Mouse (Mus musculus) intestine, embryonic 14.5 days (tissue): Measurements from ENCODE around the gene Pbld1. TPM values are rescaled to one million over a fixed set of nuclear protein-coding genes. Genes with fewer than 3 reads are reported as not detected.
A peak's percentile ranks its signal among the peaks of the same experiment; 100 is the strongest.

Experiments used
- ATAC-seq: fragments of 200-750 bp; cut with Nextera tagmentation; replicated peaks from 2 replicates; pipeline ENCODE4 v1.8.0; 2017; ENCODE audit warnings: low read depth, moderate number of reproducible peaks, moderate TSS enrichment, moderate library complexity; ENCODE audit not compliant: low FRiP score, low TSS enrichment
- DNase-seq: peaks from one replicate; pipeline ENCODE4 v3.0.0-alpha.2; 2018; ENCODE audit warnings: low spot score
- H3K27ac ChIP-seq: fragments of 300-500 bp; sonication (generic); 2 replicates; pipeline ENCODE4 v1.5.1; 2014; ENCODE audit warnings: low read depth, mild to moderate bottlenecking, control low read depth
- H3K27me3 ChIP-seq: fragments of 300-500 bp; sonication (generic); replicated peaks from 2 replicates; pipeline ENCODE4 v1.6.1; 2014; ENCODE audit warnings: low read length, control low read depth; ENCODE audit not compliant: control insufficient read depth, insufficient read depth
- H3K36me3 ChIP-seq: fragments of 300-500 bp; sonication (generic); 2 replicates; pipeline ENCODE4 v1.6.1; 2014; ENCODE audit warnings: low read length, control low read depth; ENCODE audit not compliant: control insufficient read depth, insufficient read depth
- H3K4me1 ChIP-seq: fragments of 300-500 bp; sonication (generic); replicated peaks from 2 replicates; pipeline ENCODE4 v1.6.1; 2014; ENCODE audit warnings: low read length, control low read depth, mixed read lengths; ENCODE audit not compliant: control insufficient read depth, insufficient read depth
- H3K4me2 ChIP-seq: fragments of 300-500 bp; sonication (generic); 2 replicates; pipeline ENCODE4 v1.6.1; 2014; ENCODE audit warnings: low read length
- H3K4me3 ChIP-seq: fragments of 300-500 bp; sonication (generic); 2 replicates; pipeline ENCODE4 v1.5.1; 2014; ENCODE audit warnings: low read depth, low read length, control low read depth, mixed read lengths
- H3K9ac ChIP-seq: fragments of 300-500 bp; sonication (generic); 2 replicates; pipeline ENCODE4 v1.6.1; 2014; ENCODE audit warnings: mild to moderate bottlenecking, low read length
- H3K9me3 ChIP-seq: fragments of 300-500 bp; sonication (generic); 2 replicates; pipeline ENCODE4 v1.6.1; 2016; ENCODE audit warnings: low read length, control low read depth; ENCODE audit not compliant: control insufficient read depth
- WGBS: fragments of 180-500 bp; shearing (Covaris S2); extraction: QIAGEN DNeasy Blood & Tissue Kit; methylation state at CpG from one replicate; pipeline ENCODE4 v1.1.7; 2014; 5-methylcytosine and 5-hydroxymethylcytosine counted together
- polyA plus RNA-seq: library from polyadenylated mRNA; unstranded; fragments of >200 nt; fragmentation: Nextera tagmentation; extraction: Ambion mirVana; gene quantifications from 2 replicates; pipeline ENCODE4 v1.2.1, GENCODE M21; 2014

Pbld1 gene
- polyA plus RNA-seq, 1 experiment from 2014 or later = 1.8 TPM

GRCm38 (mm10) chr10:63098191-63098590, 38.2 kb downstream of the Pbld1 start:
- Histone ChIP-seq H3K4me3 (no peak overlapping the region), H3K9me3 (no peaks in the 10 kb centered on the region), H3K27me3 (peaks cover 41% of the 10 kb centered on the region), H3K9ac (no peak overlapping the region), H3K36me3 (no peaks in the 10 kb centered on the region), H3K4me1 (peaks cover 4% of the 10 kb centered on the region; the same call in 1 of the 2 replicates), H3K27ac (no peak overlapping the region), H3K4me2 (no peak overlapping the region)
- WGBS = 63% methylated on average over 12 of the region's 12 CpGs
- ATAC-seq (no peak), DNase-seq (no peak)

DNA sequence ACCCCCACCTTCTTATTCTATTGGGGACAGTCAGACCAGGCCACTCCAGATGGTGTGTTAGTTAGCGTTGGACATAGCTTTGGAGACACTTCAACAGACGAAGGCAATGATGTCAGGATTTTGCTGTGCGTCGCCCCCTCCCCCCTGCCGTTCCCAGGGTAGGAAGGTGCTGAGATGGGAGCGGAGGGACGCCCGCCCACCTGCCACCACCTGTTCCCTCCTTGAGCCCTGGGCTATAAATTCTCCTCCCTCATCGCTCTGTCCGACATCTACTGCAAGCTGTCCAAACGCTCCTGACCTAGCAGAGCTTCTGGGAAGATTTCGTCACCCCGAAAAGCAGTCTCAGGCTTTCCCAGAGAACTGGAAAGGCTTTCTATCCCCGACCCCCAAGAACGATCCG, 39.6 kb downstream of the Pbld1 start, which contains the start of gene Atoh7:
Gene Atoh7, plus strand, starts transcription at position 131 of the 400 bp plus-strand sequence.
- no peaks in the 10 kb centered on the region for H3K36me3 ChIP-seq
- no peak for ATAC-seq
- H3K4me2 ChIP-seq = peak within 1 kb of the TSS; percentile 91
- DNase-seq = no peak
- H3K9me3 ChIP-seq = 0 out of 2 replicates have a peak, but pooled peaks cover 3% of the 10 kb centered on the region
- H3K27me3 ChIP-seq = peaks cover 41% of the 10 kb centered on the region
- H3K4me1 ChIP-seq = peaks cover 4% of the 10 kb centered on the region; the same call in 1 of the 2 replicates
- H3K9ac ChIP-seq = peak within 1 kb of the TSS; percentile 47
- no peak within 1 kb of the TSS for H3K27ac ChIP-seq
- WGBS = 3% methylated on average over 16 of the region's 16 CpGs
- peak within 1 kb of the TSS; percentile 55 for H3K4me3 ChIP-seq

DNA sequence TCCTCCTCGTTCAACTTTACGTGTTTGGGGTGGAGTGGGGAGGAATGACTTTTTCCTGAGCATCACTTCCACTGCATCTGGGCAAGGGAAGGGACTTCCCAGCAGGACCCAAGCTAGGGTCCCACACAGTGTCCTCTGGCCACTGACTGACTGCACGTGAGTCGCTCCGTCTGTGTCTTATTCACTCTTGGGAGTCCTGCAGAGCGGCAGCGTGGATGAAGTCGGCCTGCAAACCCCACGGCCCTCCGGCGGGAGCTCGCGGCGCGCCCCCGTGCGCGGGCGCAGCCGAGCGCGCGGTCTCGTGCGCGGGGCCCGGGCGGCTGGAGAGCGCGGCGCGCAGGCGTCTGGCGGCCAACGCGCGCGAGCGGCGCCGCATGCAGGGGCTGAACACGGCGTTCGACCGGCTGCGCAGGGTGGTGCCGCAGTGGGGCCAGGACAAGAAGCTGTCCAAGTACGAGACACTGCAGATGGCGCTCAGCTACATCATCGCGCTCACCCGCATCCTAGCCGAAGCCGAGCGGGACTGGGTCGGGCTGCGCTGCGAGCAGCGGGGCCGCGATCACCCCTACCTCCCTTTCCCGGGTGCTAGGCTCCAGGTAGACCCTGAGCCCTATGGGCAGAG, 40.1 kb downstream of the Pbld1 start:
- peaks cover 4% of the 10 kb centered on the region; the same call in 1 of the 2 replicates for H3K4me1 ChIP-seq
- 0 out of 2 replicates have a peak, but pooled peaks cover 3% of the 10 kb centered on the region for H3K9me3 ChIP-seq
- H3K36me3 ChIP-seq = no peaks in the 10 kb centered on the region
- DNase-seq (peak; percentile 82), ATAC-seq (peak; percentile 80)
- 0% methylated on average over 62 of the region's 62 CpGs for WGBS
- no peak overlapping the region for H3K27ac ChIP-seq
- H3K27me3 ChIP-seq = peaks cover 41% of the 10 kb centered on the region
- peak overlapping the region; percentile 47 for H3K9ac ChIP-seq
- peak overlapping the region; percentile 91 for H3K4me2 ChIP-seq
- H3K4me3 ChIP-seq = peak overlapping the region; percentile 55

DNA sequence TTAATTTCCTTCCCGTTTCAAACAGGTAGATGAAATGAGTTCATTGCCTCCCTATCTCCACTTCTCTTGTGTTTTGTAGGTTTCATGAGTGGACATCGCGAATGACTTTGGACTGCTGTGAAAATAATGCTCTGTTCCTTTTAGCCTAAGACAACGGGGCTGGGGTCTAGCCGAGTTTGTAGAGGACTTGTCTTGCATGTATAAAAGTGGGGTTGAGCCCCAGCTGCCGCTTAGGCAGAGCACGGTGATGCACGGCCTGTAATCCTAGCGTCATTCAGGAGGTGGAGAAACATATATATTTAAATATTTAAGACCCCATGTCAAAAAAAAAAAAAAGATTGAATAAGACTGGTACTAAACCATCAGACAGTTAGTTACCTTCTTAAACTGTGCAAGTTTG, 40.7 kb downstream of the Pbld1 start:
- 18% methylated on average over 9 of the region's 9 CpGs for WGBS
- Histone ChIP-seq H3K4me3 (peak overlapping the region; percentile 55), H3K36me3 (no peaks in the 10 kb centered on the region), H3K4me1 (peaks cover 4% of the 10 kb centered on the region; the same call in 1 of the 2 replicates), H3K9me3 (0 out of 2 replicates have a peak, but pooled peaks cover 3% of the 10 kb centered on the region), H3K27ac (no peak overlapping the region), H3K9ac (peak overlapping the region; percentile 47), H3K4me2 (peak overlapping the region; percentile 91), H3K27me3 (peaks cover 41% of the 10 kb centered on the region)
- DNase-seq (no peak), ATAC-seq (no peak)

DNA sequence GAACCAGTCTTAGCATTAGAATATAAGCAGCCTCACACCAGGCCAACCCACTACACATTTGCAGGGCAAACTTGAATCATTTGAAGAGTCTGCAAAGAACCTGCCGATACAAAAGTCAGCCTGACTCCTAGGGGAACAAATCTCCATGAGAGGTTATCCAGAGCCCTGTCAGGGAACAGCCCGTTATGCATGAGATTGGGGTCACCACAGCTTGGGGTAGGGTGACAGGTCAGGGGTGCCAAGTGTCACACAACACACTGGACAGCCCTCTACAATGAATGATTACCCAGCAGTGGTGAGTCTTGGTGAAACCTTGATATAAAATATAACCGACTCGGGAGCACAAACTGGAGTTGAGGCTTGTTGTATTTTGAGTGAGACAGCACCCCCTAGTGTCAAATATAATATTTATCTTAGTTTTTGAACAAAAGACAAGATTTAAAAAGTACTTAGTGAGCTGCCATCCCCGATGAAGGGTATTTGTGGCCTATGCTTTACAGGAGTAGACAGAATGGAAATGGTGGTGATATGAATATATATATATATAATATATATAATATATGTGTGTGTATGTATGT, 53.2 kb downstream of the Pbld1 start:
- Histone ChIP-seq H3K27ac (no peak overlapping the region), H3K9ac (no peak overlapping the region), H3K36me3 (no peaks in the 10 kb centered on the region), H3K4me1 (no peaks in the 10 kb centered on the region), H3K4me3 (no peak overlapping the region), H3K9me3 (no peaks in the 10 kb centered on the region), H3K27me3 (no peaks in the 10 kb centered on the region), H3K4me2 (no peak overlapping the region)
- WGBS = 47% methylated on average over 5 of the region's 5 CpGs
- no peak for ATAC-seq
- no peak for DNase-seq

- H3K4me3 ChIP-seq = no peak overlapping the region
- ATAC-seq = no peak
- no peak overlapping the region for H3K27ac ChIP-seq
These were observed 53.9 kb downstream of the Pbld1 start for GRCm38 (mm10) chr10:63113716-63114360.

DNA sequence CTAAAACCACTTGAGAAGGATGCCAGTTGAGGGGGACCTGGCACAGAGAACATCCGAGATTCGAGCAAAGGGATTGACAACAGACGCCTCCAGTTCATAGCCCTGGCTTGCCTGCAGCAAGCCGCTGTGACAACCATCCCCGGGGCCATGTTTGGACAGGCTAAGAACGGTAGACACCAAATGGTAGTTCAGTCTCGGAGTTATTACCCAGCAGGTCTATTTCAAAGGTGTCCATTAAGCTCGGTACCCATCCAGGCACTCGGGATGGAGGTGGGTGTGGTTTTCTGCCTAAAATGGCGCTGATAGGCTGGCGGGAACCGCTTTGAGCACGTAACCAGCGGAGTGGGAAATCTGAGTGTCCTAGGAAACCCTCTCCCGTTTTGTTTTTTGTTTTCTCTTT, 55.9 kb downstream of the Pbld1 start:
- DNase-seq (no peak), ATAC-seq (no peak)
- Histone ChIP-seq H3K36me3 (no peaks in the 10 kb centered on the region), H3K27ac (no peak overlapping the region), H3K9ac (no peak overlapping the region), H3K4me2 (no peak overlapping the region), H3K27me3 (no peaks in the 10 kb centered on the region), H3K4me3 (no peak overlapping the region), H3K9me3 (no peaks in the 10 kb centered on the region), H3K4me1 (no peaks in the 10 kb centered on the region)
- WGBS = 83% methylated on average over 15 of the region's 15 CpGs

More at GRCm38 (mm10) chr10:63113716-63114360, 53.9 kb downstream of the Pbld1 start:
- no peak for DNase-seq
- Histone ChIP-seq H3K36me3 (no peaks in the 10 kb centered on the region), H3K4me1 (no peaks in the 10 kb centered on the region), H3K4me2 (no peak overlapping the region), H3K9ac (no peak overlapping the region), H3K27me3 (no peaks in the 10 kb centered on the region), H3K9me3 (no peaks in the 10 kb centered on the region)
- 86% methylated on average over 6 of the region's 6 CpGs for WGBS

- Histone ChIP-seq H3K27ac (no peak overlapping the region), H3K9ac (no peak overlapping the region), H3K9me3 (no peaks in the 10 kb centered on the region), H3K36me3 (no peaks in the 10 kb centered on the region), H3K27me3 (no peaks in the 10 kb centered on the region), H3K4me2 (no peak overlapping the region), H3K4me3 (no peak overlapping the region), H3K4me1 (no peaks in the 10 kb centered on the region)
- DNase-seq (no peak), ATAC-seq (no peak)
- WGBS = 92% methylated on average over 9 of the region's 9 CpGs
These were observed 56.4 kb downstream of the Pbld1 start for GRCm38 (mm10) chr10:63116376-63116775.
